Mouse (Mus musculus) layer of hippocampus, postnatal 36 days (tissue): Measurements from ENCODE around the gene Gm49661. TPM values are rescaled to one million over a fixed set of nuclear protein-coding genes. Genes with fewer than 3 reads are reported as not detected.

Source experiments
- DNase-seq, 2 experiments: peaks; one replicate each; pipeline ENCODE4 v3.0.0; 2022
- microRNA-seq, 2 experiments: library from miRNA; unstranded; fragments of <30 nt; microRNA quantifications; one replicate each; pipeline ENCODE4 v1.2.0; 2021
- total RNA-seq, 2 experiments: library from RNA; stranded (reverse); gene quantifications; 2 replicates each; pipeline ENCODE4 v1.2.3; 2021

The Gm49661 gene
- total RNA-seq, 2 experiments from 2014 or later = not detected

DNA sequence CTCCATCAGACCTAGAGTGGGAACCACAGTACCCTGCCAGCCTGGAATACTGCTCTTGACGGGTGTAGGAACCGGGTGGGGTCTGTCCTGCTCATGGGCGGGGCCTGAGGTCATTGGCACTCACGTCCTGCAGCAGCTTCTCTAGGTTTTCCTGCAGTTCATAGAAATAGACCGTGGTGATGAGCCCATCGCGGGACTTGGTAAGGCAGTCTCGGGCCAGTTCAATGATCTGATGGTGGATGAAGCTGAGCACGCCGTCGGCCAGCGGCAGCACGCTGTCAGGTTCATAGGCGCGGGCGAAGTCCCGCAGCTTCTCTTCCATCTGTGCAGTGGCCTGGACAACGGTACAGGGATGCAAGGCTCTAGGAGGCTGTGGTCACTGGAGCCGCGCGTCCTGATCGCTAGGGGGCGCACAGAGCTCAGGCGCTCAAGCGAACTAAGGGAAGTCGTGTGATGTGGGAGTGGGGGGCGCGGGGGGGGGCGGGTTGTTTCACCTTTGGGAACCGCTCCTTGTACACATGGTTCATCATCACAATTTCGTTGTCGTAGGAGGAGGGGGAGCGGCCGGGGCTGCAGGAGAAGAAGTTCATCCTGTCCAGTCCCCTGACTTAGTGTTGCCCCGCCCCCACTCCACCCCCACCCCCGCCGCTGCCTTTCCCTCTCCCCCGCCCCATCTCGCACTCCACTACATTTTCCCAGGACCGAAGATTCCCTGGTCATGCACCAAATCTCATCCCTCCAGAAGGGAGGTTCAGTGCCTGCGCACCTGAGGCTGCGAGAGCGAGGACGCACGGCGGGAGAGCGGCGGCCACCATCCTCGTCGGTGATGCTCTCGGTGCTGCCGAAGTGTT, 40.6 kb downstream of the Gm49661 start:
- DNase-seq = peak in 1 of 2 experiments; percentile 57

DNA sequence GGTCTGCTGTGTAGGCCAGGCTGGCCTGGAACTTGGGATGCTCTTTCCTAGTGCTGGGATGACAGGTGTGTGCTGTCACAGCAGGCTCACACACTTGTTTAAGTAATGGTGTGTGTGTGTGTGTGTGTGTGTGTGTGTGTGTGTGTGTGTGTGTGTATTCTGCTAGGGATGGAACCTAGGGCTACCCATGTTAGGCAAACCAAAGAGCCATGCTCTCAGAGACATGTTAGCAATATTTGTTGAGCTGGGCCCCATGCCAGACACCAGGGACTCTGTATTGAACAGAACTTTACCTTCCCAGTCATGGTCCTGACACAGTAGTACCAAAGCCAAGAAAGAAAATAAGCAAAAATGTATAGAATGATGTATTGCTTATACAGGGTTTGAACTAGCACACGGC, 41.7 kb downstream of the Gm49661 start:
- DNase-seq = no peak

DNA sequence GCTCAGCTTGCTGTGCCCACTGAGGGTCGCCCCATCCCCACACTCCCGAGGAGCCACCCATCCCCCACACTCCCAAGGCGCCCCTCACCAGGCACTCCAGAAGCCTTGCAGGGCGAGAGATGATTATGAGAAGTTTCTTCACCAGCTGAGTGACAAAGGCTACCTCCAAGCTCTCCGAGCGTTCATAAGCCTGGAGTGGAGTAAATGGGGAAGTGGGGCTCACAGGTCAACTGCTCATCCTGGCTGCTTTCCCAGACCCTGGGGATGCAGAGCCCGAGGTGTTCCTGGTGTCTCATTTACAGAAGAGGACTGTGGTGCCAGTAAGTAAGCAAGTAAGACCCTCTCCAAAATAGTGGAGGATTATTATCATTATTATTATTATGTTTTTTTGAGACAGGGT, 43.7 kb downstream of the Gm49661 start:
- no peak for DNase-seq

DNA sequence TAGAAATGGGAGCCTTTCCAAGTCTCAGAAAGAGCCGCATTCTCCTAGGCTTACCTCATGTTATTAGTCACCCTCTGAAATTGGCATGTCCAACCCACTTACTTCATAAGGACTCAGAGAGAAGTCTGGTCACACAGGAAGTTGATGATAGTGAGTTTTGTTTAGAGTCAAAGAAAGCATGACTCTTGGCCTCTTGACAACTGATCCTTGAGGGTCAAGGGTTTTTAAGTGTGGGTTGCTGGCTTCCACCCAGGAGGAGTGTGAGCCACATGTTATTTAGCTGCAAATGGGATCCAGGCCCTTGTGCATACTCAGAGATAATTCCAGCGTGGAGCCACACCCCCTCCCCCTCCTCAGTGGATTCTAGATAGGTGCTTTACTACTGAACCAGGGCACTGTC, 47.6 kb downstream of the Gm49661 start:
- DNase-seq = no peak

DNA sequence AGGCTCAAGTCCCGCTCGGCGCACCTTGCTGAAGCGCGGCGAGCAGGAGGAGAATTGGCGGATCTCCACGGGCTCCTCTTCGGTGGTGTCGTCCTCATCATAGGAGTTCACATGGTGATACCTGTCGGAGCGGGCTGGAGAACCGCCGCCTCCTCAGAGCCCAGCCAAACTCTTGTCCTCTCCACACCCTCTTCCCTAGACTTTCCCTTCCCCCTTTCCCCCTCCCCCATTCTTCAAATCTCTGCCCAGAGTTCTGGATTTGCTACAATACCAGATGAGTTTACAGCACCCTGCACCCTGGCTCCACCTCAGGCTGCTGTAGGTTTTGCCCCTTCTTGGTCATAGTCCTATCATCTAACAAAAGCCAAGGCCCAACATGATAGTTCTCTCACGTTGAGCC, 50.6 kb downstream of the Gm49661 start:
- no peak for DNase-seq

DNA sequence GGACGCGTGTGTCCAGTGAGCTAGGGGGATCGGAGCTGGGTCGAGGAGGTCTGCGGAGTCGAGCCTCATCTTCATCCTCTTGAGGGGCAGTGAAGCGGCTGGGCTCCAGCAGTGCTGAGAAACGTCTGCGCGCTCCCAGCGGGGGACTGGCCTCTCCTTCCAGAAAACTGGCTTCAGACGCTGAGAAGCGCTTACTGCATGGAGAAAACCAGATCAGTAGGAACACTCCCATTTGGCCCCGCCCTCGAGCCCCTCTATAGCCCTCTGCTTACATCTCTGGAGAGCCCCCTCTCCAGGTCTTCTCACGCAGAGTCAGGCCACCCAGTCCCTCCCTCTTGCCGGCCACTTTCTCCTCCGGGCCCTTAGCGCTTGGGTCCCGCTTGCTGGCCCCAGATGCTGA, 51.5 kb downstream of the Gm49661 start:
- no peak for DNase-seq

Small RNA genes within 50 kb of the gene (microRNA-seq; reads per million reads assigned to microRNA genes)
- gene Gm24197 = 0.90 to 2.5 reads per million in 2 experiments

Other genes starting within 250 kb of the Gm49661 start
- gene G430095P16Rik, start 246.4 kb downstream of the Gm49661 start, total RNA-seq = not detected
- gene Nfix, start 169.1 kb downstream of the Gm49661 start, total RNA-seq = 100 to 1,000 TPM; 387 to 434 TPM
- 10 to 100 TPM in 1 of 2 experiments, 1 to 10 TPM in 1; 9.4 to 10.5 TPM for gene Dand5, start 146.6 kb downstream of the Gm49661 start, total RNA-seq
- 10 to 100 TPM; 23.2 to 25.7 TPM for gene Gadd45gip1, start 137.9 kb downstream of the Gm49661 start, total RNA-seq
- gene Rad23a, start 128.8 kb downstream of the Gm49661 start, total RNA-seq = 10 to 100 TPM; 67.9 to 68.5 TPM
- gene Calr, start 122.5 kb downstream of the Gm49661 start, total RNA-seq = 100 to 1,000 TPM; 557 to 631 TPM
- gene Farsa, start 112.4 kb downstream of the Gm49661 start, total RNA-seq = 10 to 100 TPM; 51.2 to 52.7 TPM
- gene Syce2, start 97.3 kb downstream of the Gm49661 start, total RNA-seq = 10 to 100 TPM; 16.1 to 19.7 TPM
- gene Gcdh, start 75.5 kb downstream of the Gm49661 start, total RNA-seq = 10 to 100 TPM; 39.5 to 46.3 TPM
- under 1 TPM in 1 of 2 experiments, not detected in 1; 0.40 TPM for gene Klf1, start 67.5 kb downstream of the Gm49661 start, total RNA-seq
- 1 to 10 TPM; 3.2 to 3.9 TPM for gene Dnase2a, start 60.9 kb downstream of the Gm49661 start, total RNA-seq
- 10 to 100 TPM; 79.5 TPM for gene Mast1, start 32.1 kb downstream of the Gm49661 start, total RNA-seq
- 1 to 10 TPM in 1 of 2 experiments, under 1 TPM in 1; 0.77 to 1.0 TPM for gene Rtbdn, start 22.4 kb downstream of the Gm49661 start, total RNA-seq
- gene Prdx2, start 154 bp upstream of the Gm49661 start, total RNA-seq = 100 to 1,000 TPM; 338 to 356 TPM
- 10 to 100 TPM; 35.3 to 36.8 TPM for gene Rnaseh2a, start 334 bp upstream of the Gm49661 start, total RNA-seq
- 10 to 100 TPM; 59.9 to 73.6 TPM for gene Junb, start 9.3 kb upstream of the Gm49661 start, total RNA-seq
- 1 to 10 TPM; 7.8 to 9.7 TPM for gene Hook2, start 21.2 kb upstream of the Gm49661 start, total RNA-seq
- not detected for gene Best2, start 45.1 kb upstream of the Gm49661 start, total RNA-seq
- 100 to 1,000 TPM; 120 to 121 TPM for gene Asna1, start 55.8 kb upstream of the Gm49661 start, total RNA-seq
- 100 to 1,000 TPM; 133 to 136 TPM for gene Trir, start 57.4 kb upstream of the Gm49661 start, total RNA-seq
- gene Tnpo2, start 67.5 kb upstream of the Gm49661 start, total RNA-seq = 100 to 1,000 TPM; 147 to 149 TPM
- 10 to 100 TPM; 22.8 to 24.1 TPM for gene Fbxw9, start 90.6 kb upstream of the Gm49661 start, total RNA-seq
- gene Gm5741, start 98.5 kb upstream of the Gm49661 start, total RNA-seq = not detected
- 10 to 100 TPM; 52.1 to 60.6 TPM for gene Dhps, start 102.3 kb upstream of the Gm49661 start, total RNA-seq
- gene Wdr83os, start 111.3 kb upstream of the Gm49661 start, total RNA-seq = 10 to 100 TPM; 55.0 to 65.7 TPM
- 10 to 100 TPM; 26.1 to 28.4 TPM for gene Wdr83, start 111.9 kb upstream of the Gm49661 start, total RNA-seq
- gene Man2b1, start 113.8 kb upstream of the Gm49661 start, total RNA-seq = 10 to 100 TPM; 30.5 to 36.8 TPM
- gene Zfp791, start 153.7 kb upstream of the Gm49661 start, total RNA-seq = 1 to 10 TPM; 6.8 to 8.0 TPM
- not detected for gene Cks1brt, start 182.5 kb upstream of the Gm49661 start, total RNA-seq